Mouse (Mus musculus): ENCODE measurements at regions not wholly inside any gene's neighbourhood (a gene's known extent, or its start where the extent isn't known, plus 50 kb on each side); places are given as distances from the start of the nearest gene placed in this dataset.

- no peak for TF ChIP-seq CTCF (IDR thresholded peaks at IDR 0.05; ENCODE audit: borderline replicate concordance, insufficient read depth, low read length)
- TF ChIP-seq POLR2A (IDR thresholded peaks at IDR 0.05; ENCODE audit: low read depth, low read length) = no peak
These were observed 56.7 kb downstream of the AI429214 start for GRCm38 (mm10) chr8:37049969-37050683.
